Comparison of ENCODE assay signal across 8 mouse cellular contexts in genomic region chr10:42680582-42681001, GRCm38 (mm10).
DNase-seq lines count a peak whose midpoint lies in the region; ATAC-seq and TF ChIP-seq lines count a peak whose summit lies in the region.

No protein-coding gene starts in this region.

- no peak overlapping the region for H3K9ac ChIP-seq in limb, embryonic 12.5 days (replicated peaks)

- H3K36me3 ChIP-seq in limb, embryonic 12.5 days = no peaks in the 10 kb centered on the region

- peak overlapping the region; percentile 16; the same call in 1 of the 2 replicates for H3K4me2 ChIP-seq in limb, embryonic 12.5 days

- 22% methylated on average over 6 of the region's 6 CpGs for WGBS in lung, adult 2 months
- 10% methylated on average over 6 of the region's 6 CpGs for WGBS in limb, embryonic 12.5 days

- H3K27me3 ChIP-seq in limb, embryonic 12.5 days = peaks cover 19% of the 10 kb centered on the region

- TF ChIP-seq CTCF in lung, adult 2 months (IDR thresholded peaks at IDR 0.05; ENCODE audit: insufficient read depth, low read length) = no peak

- H3K4me1 ChIP-seq in lung, adult 2 months (ENCODE audit: control insufficient read depth, insufficient read depth, low read length) = peaks cover 6% of the 10 kb centered on the region; the same call in 1 of the 2 replicates
- H3K4me1 ChIP-seq in limb, embryonic 12.5 days (replicated peaks) = peaks cover 8% of the 10 kb centered on the region; the same call in 1 of the 2 replicates

- no peak overlapping the region for H3K27ac ChIP-seq in limb, embryonic 12.5 days

- no peak for TF ChIP-seq POLR2A in lung, adult 2 months (IDR thresholded peaks at IDR 0.05; ENCODE audit: borderline replicate concordance, extremely low read depth, low read depth, low read length)

- no peak overlapping the region for H3K4me3 ChIP-seq in lung, adult 2 months (replicated peaks; ENCODE audit: extremely low read depth, low read depth, low read length)
- no peak overlapping the region for H3K4me3 ChIP-seq in limb, embryonic 12.5 days (replicated peaks)

- no peak for ATAC-seq in limb, embryonic 12.5 days (ENCODE audit: insufficient number of reproducible peaks, insufficient read depth, low FRiP score, low TSS enrichment, low read depth)
- 0 out of 2 replicates have a peak, but pooled peaks have one; percentile 17 for ATAC-seq in neutrophil, adult 5-6 weeks (ENCODE audit: extremely low read depth, insufficient number of reproducible peaks, low FRiP score, poor library complexity, severe bottlenecking)

- DNase-seq in lung, postnatal 10 days = peak; percentile 29
- no peak for DNase-seq in lung, adult 2 months
- peak; percentile 24 for DNase-seq in embryo, embryonic 9.5 days (ENCODE audit: extremely low spot score)
- no peak for DNase-seq in urinary bladder, postnatal 25 days (ENCODE audit: low spot score)
- no peak for DNase-seq in left cerebral cortex, postnatal 36 days (ENCODE audit: low spot score in 2 of 2)
- DNase-seq in testis, postnatal 14 days (ENCODE audit: low spot score) = no peak

- intact Hi-C loops in left cerebral cortex, postnatal 36 days (cut with DNase I) = no loop called here

- H3K9me3 ChIP-seq in limb, embryonic 12.5 days = no peaks in the 10 kb centered on the region

Comparison
In these comparisons a context has a peak if more than half of its experiments do, and no peak if none do; other contexts are left out.
1. DNase-seq: peak in lung, postnatal 10 days (single experiment) and embryo, embryonic 9.5 days (single experiment); none in lung, adult 2 months (single experiment), urinary bladder, postnatal 25 days (single experiment), left cerebral cortex, postnatal 36 days (0 of 2) and testis, postnatal 14 days (single experiment).